Mouse (Mus musculus): ENCODE results near the gene C2cd2. TPM values are rescaled to one million over a fixed set of nuclear protein-coding genes. Genes with fewer than 3 reads are reported as not detected.
"Not testable (repeated sequence)": the region's sequence is repeated elsewhere in the genome, so short reads cannot be mapped to it uniquely, and the experiment has no call there.

C2cd2 gene
- polyA plus RNA-seq, 1 experiment: 21.3 TPM

DNA sequence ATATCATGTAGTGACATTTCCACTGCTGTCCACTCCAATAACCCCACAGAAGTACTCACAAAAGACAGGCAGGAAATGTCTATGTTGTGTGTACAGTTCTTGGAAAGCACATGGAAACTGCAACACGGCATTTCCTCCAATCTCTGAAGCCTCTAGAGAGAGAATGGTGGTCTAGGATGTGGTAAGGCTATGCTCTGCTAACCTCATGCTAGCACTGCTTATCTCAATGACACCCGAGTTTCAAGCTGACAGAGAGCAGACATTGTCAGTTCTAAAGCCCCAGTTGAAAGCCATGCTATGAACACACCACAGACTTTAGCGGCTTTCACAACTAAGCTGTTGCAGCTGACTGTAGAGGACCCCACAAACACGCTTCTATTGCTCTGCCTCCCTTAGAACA is 13.6 kb downstream of the C2cd2 start:
- H3K4me1 ChIP-seq (ENCODE audit: control insufficient read depth, insufficient read depth, insufficient read length): no peaks in the 10 kb centered on the region
- H3K4me3 ChIP-seq (ENCODE audit: extremely low read depth, insufficient read depth, insufficient read length): no peak overlapping the region
- no peaks in the 10 kb centered on the region for H3K27me3 ChIP-seq (ENCODE audit: control insufficient read depth, insufficient read depth, low read length)
- peaks cover 27% of the 10 kb centered on the region for H3K36me3 ChIP-seq (ENCODE audit: control insufficient read depth, insufficient read depth, low read length)
- DNase-seq (ENCODE audit: low read depth in 1 of 2, low spot score in 2 of 2): no peak
- TF ChIP-seq POLR2A (IDR thresholded peaks at IDR 0.05; ENCODE audit: low read depth, low read length): no peak
- no peak for TF ChIP-seq CTCF (IDR thresholded peaks at IDR 0.05; ENCODE audit: extremely low read depth, insufficient read depth, insufficient read length, insufficient replicate concordance)
- WGBS: 35% methylated on average over 4 of the region's 4 CpGs
- H3K27ac ChIP-seq (ENCODE audit: insufficient read depth, low read length): no peak overlapping the region

DNA sequence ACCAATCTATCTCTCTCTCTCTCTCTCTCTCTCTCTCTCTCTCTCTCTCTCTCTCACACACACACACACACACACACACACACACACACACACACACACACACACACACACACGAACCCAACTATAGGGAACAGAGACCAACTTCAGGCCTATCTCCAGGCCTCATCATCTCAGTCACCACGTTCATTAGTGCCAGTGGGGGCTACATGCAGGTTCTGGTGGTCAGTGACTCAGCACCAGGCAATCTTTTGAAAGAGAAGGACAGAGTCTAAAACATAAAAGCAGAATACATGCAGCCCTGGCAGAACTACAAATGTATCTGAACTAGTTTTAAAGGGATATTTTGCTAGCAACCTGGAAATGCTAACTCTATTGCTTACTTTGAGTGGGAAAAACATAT is 15.4 kb downstream of the C2cd2 start:
- not testable (repeated sequence) for H3K27ac ChIP-seq (ENCODE audit: insufficient read depth, low read length); H3K27me3 ChIP-seq (ENCODE audit: control insufficient read depth, insufficient read depth, low read length); DNase-seq (ENCODE audit: low read depth in 1 of 2, low spot score in 2 of 2); H3K4me3 ChIP-seq (ENCODE audit: extremely low read depth, insufficient read depth, insufficient read length); H3K4me1 ChIP-seq (ENCODE audit: control insufficient read depth, insufficient read depth, insufficient read length)
- peaks cover 20% of the 10 kb centered on the region for H3K36me3 ChIP-seq (ENCODE audit: control insufficient read depth, insufficient read depth, low read length)
- WGBS: 62% methylated on average over 2 of the region's 2 CpGs

DNA sequence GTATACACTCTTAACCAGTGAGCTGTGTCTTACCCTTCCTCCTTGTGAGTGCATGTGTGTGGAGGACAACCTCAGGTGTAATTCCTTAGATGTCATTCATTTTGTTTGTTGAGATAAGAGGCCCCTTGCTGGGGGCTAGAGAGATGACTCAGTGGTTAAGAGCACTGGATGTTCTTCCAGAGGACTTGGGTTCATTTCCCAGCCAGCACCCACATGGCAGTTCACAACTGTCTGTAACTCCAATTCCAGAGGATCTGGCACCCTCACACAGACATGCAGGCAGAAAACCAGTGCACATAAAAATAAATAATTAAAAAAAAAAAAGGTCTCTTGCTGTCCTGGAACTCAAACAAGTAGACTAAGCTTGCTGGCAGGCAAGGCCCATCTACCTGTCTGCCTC is 20.6 kb downstream of the C2cd2 start:
- Histone ChIP-seq H3K4me3 (ENCODE audit: extremely low read depth, insufficient read depth, insufficient read length) (no peak overlapping the region), H3K36me3 (ENCODE audit: control insufficient read depth, insufficient read depth, low read length) (no peaks in the 10 kb centered on the region), H3K27ac (ENCODE audit: insufficient read depth, low read length) (no peak overlapping the region), H3K4me1 (ENCODE audit: control insufficient read depth, insufficient read depth, insufficient read length) (no peaks in the 10 kb centered on the region), H3K27me3 (ENCODE audit: control insufficient read depth, insufficient read depth, low read length) (no peaks in the 10 kb centered on the region)
- TF ChIP-seq CTCF (IDR thresholded peaks at IDR 0.05; ENCODE audit: extremely low read depth, insufficient read depth, insufficient read length, insufficient replicate concordance) (no peak), POLR2A (IDR thresholded peaks at IDR 0.05; ENCODE audit: low read depth, low read length) (no peak)
- no peak for DNase-seq (ENCODE audit: low read depth in 1 of 2, low spot score in 2 of 2)

DNA sequence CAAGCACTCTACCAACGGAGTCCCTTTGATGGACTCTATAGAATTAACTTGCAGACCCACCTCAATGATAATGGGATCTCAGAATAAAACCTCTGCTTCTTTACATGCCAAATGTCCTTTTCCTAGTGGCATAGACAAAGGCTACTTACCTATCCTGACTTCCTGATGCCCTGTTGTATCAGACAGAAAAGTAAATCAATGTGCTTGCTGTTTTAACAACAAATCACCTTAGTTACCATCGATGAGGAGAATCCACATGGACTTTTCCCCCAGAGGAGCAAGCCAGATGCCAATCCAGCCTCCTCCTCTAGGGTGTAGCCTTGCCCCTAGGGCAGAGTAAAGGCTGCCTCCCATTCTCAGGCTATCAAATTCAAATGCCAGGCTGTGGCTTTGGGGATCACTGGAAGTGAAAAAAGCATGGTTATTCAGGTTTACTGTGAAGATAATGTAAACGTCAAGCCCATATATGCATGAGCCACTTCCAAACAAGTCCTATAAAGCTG is 21.9 kb downstream of the C2cd2 start:
- Histone ChIP-seq H3K4me1 (ENCODE audit: control insufficient read depth, insufficient read depth, insufficient read length) (no peaks in the 10 kb centered on the region), H3K27me3 (ENCODE audit: control insufficient read depth, insufficient read depth, low read length) (no peaks in the 10 kb centered on the region), H3K27ac (ENCODE audit: insufficient read depth, low read length) (no peak overlapping the region), H3K4me3 (ENCODE audit: extremely low read depth, insufficient read depth, insufficient read length) (no peak overlapping the region), H3K36me3 (ENCODE audit: control insufficient read depth, insufficient read depth, low read length) (no peaks in the 10 kb centered on the region)
- DNase-seq (ENCODE audit: low read depth in 1 of 2, low spot score in 2 of 2): no peak
- 89% methylated on average over 3 of the region's 3 CpGs for WGBS
- TF ChIP-seq CTCF (IDR thresholded peaks at IDR 0.05; ENCODE audit: extremely low read depth, insufficient read depth, insufficient read length, insufficient replicate concordance) (no peak), POLR2A (IDR thresholded peaks at IDR 0.05; ENCODE audit: low read depth, low read length) (no peak)

DNA sequence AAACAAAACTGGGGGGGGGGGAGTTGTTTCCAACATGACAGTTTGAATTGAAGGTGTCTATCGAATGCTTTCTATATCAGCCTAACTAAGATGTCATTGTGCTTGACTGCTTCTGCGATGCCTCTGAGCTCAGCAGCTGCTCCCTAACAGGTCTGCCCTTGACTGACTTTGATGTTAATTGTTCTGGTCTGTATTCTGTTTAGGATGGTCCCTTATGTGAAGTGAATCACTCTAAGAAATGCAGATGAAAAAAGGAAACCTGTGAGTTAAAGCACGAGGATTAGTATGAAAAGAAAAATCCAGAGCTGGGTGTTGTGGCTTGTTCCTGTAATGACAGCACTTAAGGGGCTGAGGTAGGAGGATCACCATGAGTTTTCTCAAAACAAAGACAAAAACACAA is 26.6 kb downstream of the C2cd2 start:
- Histone ChIP-seq H3K36me3 (ENCODE audit: control insufficient read depth, insufficient read depth, low read length) (no peaks in the 10 kb centered on the region), H3K4me3 (ENCODE audit: extremely low read depth, insufficient read depth, insufficient read length) (no peak overlapping the region), H3K27ac (ENCODE audit: insufficient read depth, low read length) (no peak overlapping the region), H3K27me3 (ENCODE audit: control insufficient read depth, insufficient read depth, low read length) (no peaks in the 10 kb centered on the region), H3K4me1 (ENCODE audit: control insufficient read depth, insufficient read depth, insufficient read length) (no peaks in the 10 kb centered on the region)
- 91% methylated on average over 3 of the region's 3 CpGs for WGBS
- DNase-seq (ENCODE audit: low read depth in 1 of 2, low spot score in 2 of 2): no peak
- TF ChIP-seq CTCF (IDR thresholded peaks at IDR 0.05; ENCODE audit: extremely low read depth, insufficient read depth, insufficient read length, insufficient replicate concordance) (no peak), POLR2A (IDR thresholded peaks at IDR 0.05; ENCODE audit: low read depth, low read length) (no peak)

DNA sequence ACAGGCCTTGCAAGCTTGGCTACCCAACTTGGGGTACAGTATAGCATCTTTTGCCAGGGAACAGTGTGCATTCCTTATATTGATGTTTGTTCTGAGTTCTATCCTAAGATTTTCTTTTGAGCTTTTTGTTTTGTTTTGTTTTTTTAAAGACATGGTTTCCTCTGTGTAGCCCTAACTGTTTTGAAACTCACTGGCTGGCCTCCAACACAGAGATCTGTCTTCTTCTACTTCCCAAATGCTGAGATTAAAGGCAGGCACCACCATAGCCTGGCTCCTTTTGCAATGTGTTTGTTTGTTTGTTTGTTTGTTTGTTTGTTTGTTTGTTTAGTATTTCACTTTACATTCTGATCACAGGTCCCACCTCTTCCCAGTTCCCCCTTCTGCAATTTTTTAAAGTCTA is 32.2 kb downstream of the C2cd2 start:
- no peak overlapping the region for H3K27ac ChIP-seq (ENCODE audit: insufficient read depth, low read length)
- no peaks in the 10 kb centered on the region for H3K4me1 ChIP-seq (ENCODE audit: control insufficient read depth, insufficient read depth, insufficient read length)
- no peaks in the 10 kb centered on the region for H3K36me3 ChIP-seq (ENCODE audit: control insufficient read depth, insufficient read depth, low read length)
- H3K27me3 ChIP-seq (ENCODE audit: control insufficient read depth, insufficient read depth, low read length): no peaks in the 10 kb centered on the region
- H3K4me3 ChIP-seq (ENCODE audit: extremely low read depth, insufficient read depth, insufficient read length): no peak overlapping the region
- DNase-seq (ENCODE audit: low read depth in 1 of 2, low spot score in 2 of 2): no peak
- TF ChIP-seq POLR2A (IDR thresholded peaks at IDR 0.05; ENCODE audit: low read depth, low read length): no peak
- TF ChIP-seq CTCF (IDR thresholded peaks at IDR 0.05; ENCODE audit: extremely low read depth, insufficient read depth, insufficient read length, insufficient replicate concordance): no peak

DNA sequence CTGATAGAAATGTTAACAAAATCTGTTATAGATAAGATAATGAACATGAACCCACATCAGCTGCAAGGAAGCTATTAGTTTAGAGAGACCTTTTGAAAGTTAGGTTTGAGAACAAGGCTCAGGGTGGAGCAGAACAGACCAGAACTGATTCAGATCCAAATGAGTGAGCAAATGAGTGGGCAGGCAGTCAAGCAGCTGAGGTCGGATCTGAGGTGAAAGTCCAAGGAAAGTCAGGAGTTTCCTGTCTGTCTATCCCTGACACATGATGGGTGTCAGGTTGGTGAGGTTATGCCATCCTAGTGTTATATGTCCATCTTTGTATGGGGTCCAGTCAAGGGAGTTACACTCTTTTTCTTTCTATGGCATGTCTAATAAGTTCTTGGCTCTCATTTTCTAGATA is 32.9 kb downstream of the C2cd2 start:
- Histone ChIP-seq H3K4me1 (ENCODE audit: control insufficient read depth, insufficient read depth, insufficient read length) (no peaks in the 10 kb centered on the region), H3K27me3 (ENCODE audit: control insufficient read depth, insufficient read depth, low read length) (no peaks in the 10 kb centered on the region), H3K4me3 (ENCODE audit: extremely low read depth, insufficient read depth, insufficient read length) (no peak overlapping the region), H3K27ac (ENCODE audit: insufficient read depth, low read length) (no peak overlapping the region), H3K36me3 (ENCODE audit: control insufficient read depth, insufficient read depth, low read length) (no peaks in the 10 kb centered on the region)
- no peak for TF ChIP-seq POLR2A (IDR thresholded peaks at IDR 0.05; ENCODE audit: low read depth, low read length)
- TF ChIP-seq CTCF (IDR thresholded peaks at IDR 0.05; ENCODE audit: extremely low read depth, insufficient read depth, insufficient read length, insufficient replicate concordance): no peak
- 66% methylated on average over 1 of the region's 1 CpGs for WGBS
- DNase-seq (ENCODE audit: low read depth in 1 of 2, low spot score in 2 of 2): no peak

All from spleen, adult 2 months (tissue).